Mouse (Mus musculus): ENCODE data around the gene Kbtbd2.

Kbtbd2 gene

GRCm38 (mm10) chr6:56787668-56788067 lies 9.9 kb downstream of the Kbtbd2 start:
- no peak for DNase-seq (ENCODE audit: low read depth, low spot score)

- no peak for DNase-seq (ENCODE audit: low read depth, low spot score)
Observed at GRCm38 (mm10) chr6:56785068-56785467, 12.5 kb downstream of the Kbtbd2 start.

- no peak for DNase-seq (ENCODE audit: low read depth, low spot score)
Observed at GRCm38 (mm10) chr6:56783561-56784272, 13.9 kb downstream of the Kbtbd2 start.

GRCm38 (mm10) chr6:56779636-56780035 lies 18.0 kb downstream of the Kbtbd2 start:
- no peak for DNase-seq (ENCODE audit: low read depth, low spot score)

GRCm38 (mm10) chr6:56775816-56776215 lies 21.8 kb downstream of the Kbtbd2 start:
- DNase-seq (ENCODE audit: low read depth, low spot score), result no peak

GRCm38 (mm10) chr6:56765696-56766095 lies 31.9 kb downstream of the Kbtbd2 start:
- no peak for DNase-seq (ENCODE audit: low read depth, low spot score)

GRCm38 (mm10) chr6:56765265-56765664 lies 32.3 kb downstream of the Kbtbd2 start:
- DNase-seq (ENCODE audit: low read depth, low spot score), result peak; percentile 40

GRCm38 (mm10) chr6:56759324-56759723 lies 38.3 kb downstream of the Kbtbd2 start:
- DNase-seq (ENCODE audit: low read depth, low spot score), result no peak

GRCm38 (mm10) chr6:56756117-56756516 lies 41.5 kb downstream of the Kbtbd2 start:
- DNase-seq (ENCODE audit: low read depth, low spot score), result no peak

- DNase-seq (ENCODE audit: low read depth, low spot score), result no peak
Observed at GRCm38 (mm10) chr6:56753719-56754118, 43.9 kb downstream of the Kbtbd2 start.

- DNase-seq (ENCODE audit: low read depth, low spot score), result no peak
Observed at GRCm38 (mm10) chr6:56745950-56746543, 51.6 kb downstream of the Kbtbd2 start.

GRCm38 (mm10) chr6:56732545-56732944 lies 65.1 kb downstream of the Kbtbd2 start:
- DNase-seq (ENCODE audit: low read depth, low spot score), result no peak

All from CD4-positive, CD25-positive, alpha-beta regulatory T cell, adult 2 months (primary cell).